Mouse (Mus musculus): ENCODE measurements at regions not wholly inside any gene's neighbourhood (a gene's known extent, or its start where the extent isn't known, plus 50 kb on each side); places are given as distances from the start of the nearest gene placed in this dataset.

- DNase-seq, result no peak
These were observed 426.4 kb downstream of the Ttll7 start for GRCm38 (mm10) chr3:147278602-147279001.

GRCm38 (mm10) chr3:147283724-147284123, 431.6 kb downstream of the Ttll7 start:
- DNase-seq, result no peak

DNA sequence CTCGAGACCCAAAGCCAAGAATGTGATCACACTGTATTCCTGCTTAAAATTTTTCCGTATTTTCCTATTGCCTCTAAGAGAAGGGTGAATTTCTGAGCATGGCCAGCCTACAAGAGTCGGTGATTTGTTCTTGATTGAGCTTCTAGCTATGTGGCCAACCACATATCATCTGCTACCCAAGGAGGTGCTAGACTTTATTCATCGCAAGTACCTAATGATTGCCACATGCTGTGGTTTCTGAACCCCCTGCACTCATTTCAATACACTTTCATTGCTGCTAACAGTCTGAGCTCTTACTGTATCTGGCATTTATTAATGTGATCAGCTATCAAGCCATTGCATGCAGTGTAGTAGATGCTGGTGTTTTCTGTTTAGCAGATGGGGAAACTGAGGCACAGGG, 432.2 kb downstream of the Ttll7 start:
- DNase-seq, result no peak

DNA sequence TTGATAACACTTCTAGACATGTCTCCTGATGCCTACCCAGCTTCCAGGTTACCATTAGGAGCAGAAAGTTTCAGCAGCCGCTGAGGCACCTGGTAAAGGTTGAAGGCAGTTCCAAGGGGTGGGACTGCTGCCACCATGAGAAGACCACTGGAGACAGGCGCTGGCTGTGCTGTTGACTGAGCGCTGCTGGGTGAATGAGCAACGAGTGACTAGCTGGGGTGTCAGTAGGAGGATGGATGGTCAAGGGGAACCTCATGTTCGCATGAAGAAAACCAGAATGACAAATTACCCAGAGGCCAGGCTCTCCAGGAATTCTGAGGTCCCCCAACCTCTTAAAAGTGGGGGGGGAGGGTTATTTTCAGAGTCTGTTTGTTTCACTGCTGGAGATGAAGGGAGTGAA, 433.3 kb downstream of the Ttll7 start:
- DNase-seq, result no peak

GRCm38 (mm10) chr3:147287503-147287902, 435.3 kb downstream of the Ttll7 start:
- DNase-seq, result no peak

GRCm38 (mm10) chr3:147291696-147292327, 439.6 kb downstream of the Ttll7 start:
- no peak for DNase-seq

GRCm38 (mm10) chr3:147298065-147298464, 445.9 kb downstream of the Ttll7 start:
- DNase-seq, result no peak

GRCm38 (mm10) chr3:147325522-147325921, 473.4 kb downstream of the Ttll7 start:
- DNase-seq, result no peak

DNA sequence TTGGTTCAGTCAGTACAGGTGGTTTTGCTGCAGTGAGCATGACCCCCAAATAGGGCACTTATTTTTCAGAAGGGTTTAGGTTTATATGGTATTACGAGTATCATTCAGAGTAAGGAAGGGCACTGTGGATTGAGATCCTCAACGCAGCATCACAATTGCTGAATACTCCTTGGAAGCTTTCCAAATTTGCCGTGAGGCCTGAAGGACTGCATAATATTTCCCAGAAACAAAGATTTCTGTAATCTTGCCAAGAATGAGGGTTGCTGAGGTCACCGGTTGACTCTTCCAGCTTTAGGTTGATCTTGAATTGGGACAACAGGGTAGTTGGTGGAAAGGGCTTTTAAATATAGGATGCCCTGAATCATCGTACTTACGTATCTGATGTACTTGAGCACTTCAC, 482.1 kb downstream of the Ttll7 start:
- DNase-seq, result peak; percentile 7

- DNase-seq, result no peak
These were observed 483.1 kb downstream of the Ttll7 start for GRCm38 (mm10) chr3:147335286-147335685.

GRCm38 (mm10) chr3:147339427-147339826, 487.3 kb downstream of the Ttll7 start:
- no peak for DNase-seq

DNA sequence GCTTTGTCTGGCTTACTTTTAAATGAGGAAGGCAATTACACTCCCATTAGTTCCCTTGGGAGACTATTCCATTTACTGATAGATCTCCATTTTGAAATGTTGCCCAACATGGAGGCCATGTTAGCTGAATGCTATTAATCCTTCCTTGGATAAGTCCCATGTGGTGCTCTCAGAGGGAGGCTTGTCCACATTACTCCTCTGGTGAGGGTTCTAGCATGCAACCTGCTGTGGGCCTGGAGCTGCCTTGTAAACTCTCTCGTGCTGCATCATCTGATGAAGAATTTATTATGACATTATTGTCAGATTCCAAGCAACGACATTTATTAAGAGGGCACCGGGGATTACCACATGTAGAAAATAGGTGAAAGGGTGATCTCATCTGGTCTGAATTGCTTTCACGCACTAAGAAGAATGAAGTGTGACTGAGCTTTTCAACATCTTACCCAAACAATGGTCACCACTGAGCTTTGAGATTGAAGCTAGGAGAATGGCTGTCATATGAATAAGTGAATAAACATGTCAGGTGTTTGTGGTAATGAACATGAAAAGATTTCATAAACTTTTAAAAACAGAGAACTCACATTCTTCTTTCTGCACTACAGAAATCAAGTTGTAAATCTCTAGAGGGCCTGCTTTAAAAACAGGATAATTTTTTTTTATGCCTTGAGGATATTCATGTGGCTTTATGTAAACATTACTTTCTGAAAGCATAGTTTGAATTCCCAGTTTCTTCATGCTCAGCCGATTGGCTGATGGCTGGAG, 495.3 kb downstream of the Ttll7 start:
- no peak for DNase-seq

- no peak for DNase-seq
These were observed 534.9 kb downstream of the Ttll7 start for GRCm38 (mm10) chr3:147387077-147387476.

- no peak for DNase-seq
These were observed 546.1 kb downstream of the Ttll7 start for GRCm38 (mm10) chr3:147398298-147398697.

DNA sequence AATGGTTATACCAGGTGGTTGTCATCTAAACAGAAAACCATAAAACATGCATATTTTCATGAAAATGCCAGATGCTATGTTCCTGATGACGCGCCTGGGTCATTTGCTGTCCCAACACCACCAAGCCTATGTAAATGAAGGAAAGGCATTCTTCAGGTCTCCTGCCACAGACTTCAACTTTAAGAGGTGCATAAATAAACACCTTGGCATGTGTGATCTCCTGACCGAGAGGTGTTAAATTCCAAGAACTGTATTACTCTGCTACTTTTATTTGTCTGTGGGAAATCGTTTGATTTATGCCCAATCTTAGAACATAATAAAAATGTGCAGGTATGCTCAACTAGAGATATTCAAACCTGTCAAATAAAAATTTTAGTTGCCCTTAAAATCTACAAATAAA, 560.1 kb downstream of the Ttll7 start:
- DNase-seq, result no peak

GRCm38 (mm10) chr3:147416926-147417325, 564.8 kb downstream of the Ttll7 start:
- DNase-seq, result no peak

GRCm38 (mm10) chr3:147419129-147419528, 567.0 kb downstream of the Ttll7 start:
- DNase-seq, result no peak

DNA sequence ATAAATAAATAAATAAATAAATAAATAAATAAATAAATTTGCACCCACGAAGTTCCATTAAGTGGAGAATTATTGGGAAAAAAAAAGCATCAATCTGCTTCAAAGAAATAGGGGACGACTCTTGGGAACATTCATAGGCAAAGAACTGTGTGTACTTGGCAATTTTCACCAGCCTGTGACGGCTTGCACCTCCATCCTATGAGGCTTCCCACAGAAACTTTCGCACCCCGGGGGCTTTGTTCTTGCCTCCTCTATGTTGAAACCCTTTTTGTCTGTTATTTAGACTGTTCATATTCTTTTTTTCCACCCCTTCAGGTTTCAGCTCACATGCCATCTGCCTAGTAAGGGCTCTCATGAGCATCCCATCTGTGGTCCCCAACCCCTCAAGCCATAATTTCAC, 570.0 kb downstream of the Ttll7 start:
- DNase-seq, result no peak

- no peak for DNase-seq
These were observed 571.9 kb downstream of the Ttll7 start for GRCm38 (mm10) chr3:147423895-147424575.

- no peak for DNase-seq
These were observed 576.7 kb downstream of the Ttll7 start for GRCm38 (mm10) chr3:147428837-147429236.

DNA sequence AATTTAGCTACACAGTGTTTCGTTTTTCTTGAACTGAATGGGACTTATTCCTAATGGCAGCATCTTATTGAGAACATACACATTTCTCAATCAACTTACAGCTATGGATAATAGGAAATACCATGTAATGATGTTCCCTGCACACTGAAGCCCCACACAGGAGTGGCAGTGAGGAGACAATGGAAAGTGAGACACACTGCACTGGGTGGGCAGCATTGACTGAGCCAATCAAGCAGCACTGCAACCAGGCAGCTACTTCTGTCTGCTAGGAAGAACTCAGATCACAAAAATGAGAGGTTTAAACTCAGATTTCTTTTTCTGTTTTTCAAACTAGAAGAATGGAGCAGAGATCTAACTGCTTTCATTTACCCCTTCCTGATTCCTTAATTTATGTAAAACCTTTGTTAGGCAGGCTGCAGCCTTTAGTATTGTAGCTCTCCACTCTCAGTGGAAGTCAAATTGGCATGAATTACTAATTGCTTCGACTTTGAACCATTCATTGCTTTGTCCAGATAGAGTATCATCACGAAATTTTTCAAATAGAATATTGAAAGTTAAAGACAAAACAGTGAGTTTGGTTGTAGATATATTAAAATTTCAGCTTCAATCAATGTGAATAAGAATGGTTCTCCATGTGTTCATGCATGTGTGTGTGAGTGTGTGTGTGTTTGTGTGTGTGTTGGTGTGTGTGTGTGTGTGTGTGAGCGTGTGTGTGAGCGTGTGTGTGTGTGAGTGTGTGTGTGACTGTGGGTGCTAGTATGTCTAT, 590.9 kb downstream of the Ttll7 start:
- no peak for DNase-seq

- DNase-seq, result no peak
These were observed 591.5 kb downstream of the Ttll7 start for GRCm38 (mm10) chr3:147443691-147443960.
